Mouse (Mus musculus): ENCODE data around the gene Cpeb4.
"Not testable (repeated sequence)": the region's sequence is repeated elsewhere in the genome, so short reads cannot be mapped to it uniquely, and the experiment has no call there.

Gene Cpeb4

GRCm38 (mm10) chr11:31974132-31974531 is 102.1 kb downstream of the Cpeb4 start:
- DNase-seq (ENCODE audit: low spot score in 2 of 2), result no peak

GRCm38 (mm10) chr11:31974826-31975225 is 102.8 kb downstream of the Cpeb4 start:
- DNase-seq (ENCODE audit: low spot score in 2 of 2), result no peak

GRCm38 (mm10) chr11:31975678-31976077 is 103.7 kb downstream of the Cpeb4 start:
- no peak for DNase-seq (ENCODE audit: low spot score in 2 of 2)

GRCm38 (mm10) chr11:31976137-31976536 is 104.1 kb downstream of the Cpeb4 start:
- no peak for DNase-seq (ENCODE audit: low spot score in 2 of 2)

- not testable (repeated sequence) for DNase-seq (ENCODE audit: low spot score in 2 of 2)
Measured at GRCm38 (mm10) chr11:31980089-31980488, 108.1 kb downstream of the Cpeb4 start.

GRCm38 (mm10) chr11:31981830-31982229 is 109.8 kb downstream of the Cpeb4 start:
- no peak for DNase-seq (ENCODE audit: low spot score in 2 of 2)

- DNase-seq (ENCODE audit: low spot score in 2 of 2), result not testable (repeated sequence)
Measured at GRCm38 (mm10) chr11:31982247-31982943, 110.4 kb downstream of the Cpeb4 start.

GRCm38 (mm10) chr11:31983249-31983648 is 111.2 kb downstream of the Cpeb4 start:
- DNase-seq (ENCODE audit: low spot score in 2 of 2), result no peak

- no peak for DNase-seq (ENCODE audit: low spot score in 2 of 2)
Measured at GRCm38 (mm10) chr11:31984786-31985185, 112.8 kb downstream of the Cpeb4 start.
